Mouse (Mus musculus) olfactory bulb, adult 2 months (tissue): ENCODE data around the gene Tpgs1.
A peak's percentile ranks its signal among the peaks of the same experiment; 100 is the strongest.

Source experiments
- CTCF ChIP-seq: fragments of 200-500 bp; IDR thresholded peaks from 2 replicates; pipeline ENCODE4 v1.5.1; 2012; ENCODE audit warnings: low read depth, mild to moderate bottlenecking, low read length, moderate library complexity; ENCODE audit not compliant: insufficient read depth
- POLR2A ChIP-seq: fragments of 200-500 bp; IDR thresholded peaks from 2 replicates; pipeline ENCODE4 v1.6.1; 2012; ENCODE audit warnings: mild to moderate bottlenecking, low read depth, low read length, moderate library complexity; ENCODE audit not compliant: insufficient read depth

DNA sequence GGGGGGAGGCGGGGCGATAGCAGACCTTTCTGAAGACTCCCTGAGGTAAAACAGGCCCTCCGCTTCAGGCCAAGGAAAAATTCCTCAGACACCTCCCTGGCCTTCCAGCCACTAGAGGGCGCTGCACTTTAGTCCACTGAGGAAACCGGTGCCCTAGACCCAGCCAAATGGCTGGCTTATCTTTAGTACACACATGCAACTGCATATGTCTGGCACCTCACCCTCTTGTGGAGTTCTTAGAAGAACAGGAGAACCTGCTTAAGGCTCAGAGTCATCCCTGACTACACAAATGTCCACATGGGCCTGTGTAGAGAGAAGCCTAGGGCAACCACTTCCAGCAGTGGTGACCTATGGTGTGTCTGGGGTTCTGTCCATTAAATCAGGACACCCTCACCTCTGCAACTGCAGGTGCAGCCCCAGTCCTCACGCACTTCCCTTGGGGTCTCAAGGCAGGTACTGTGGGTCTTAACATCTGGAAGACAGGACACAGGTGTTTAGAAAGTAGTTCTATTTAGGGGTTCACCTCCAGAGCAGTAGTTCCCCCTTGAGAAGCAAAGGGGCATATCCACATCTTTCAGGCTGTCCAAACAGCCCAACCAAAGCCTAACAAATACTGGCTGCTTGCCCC, 43.4 kb downstream of the Tpgs1 start:
- peak; percentile 39; the same call in 1 of the 2 replicates for TF ChIP-seq CTCF
- no peak for TF ChIP-seq POLR2A
